Mouse (Mus musculus) intestine, embryonic 16.5 days (tissue): ENCODE results near the gene Fancf. TPM values are rescaled to one million over a fixed set of nuclear protein-coding genes. Genes with fewer than 3 reads are reported as not detected.

Experiments used
- ATAC-seq: fragments of 200-750 bp; cut with Nextera tagmentation; 2 replicates; pipeline ENCODE4 v1.8.0; 2017; ENCODE audit warnings: moderate TSS enrichment, moderate library complexity
- H3K27ac ChIP-seq: fragments of 300-500 bp; sonication (generic); 2 replicates; pipeline ENCODE4 v1.5.1; 2014; ENCODE audit warnings: mild to moderate bottlenecking, low read length
- H3K27me3 ChIP-seq: fragments of 300-500 bp; sonication (generic); replicated peaks from 2 replicates; pipeline ENCODE4 v1.6.1; 2014; ENCODE audit warnings: low read length, control low read depth, mixed read lengths; ENCODE audit not compliant: control insufficient read depth, insufficient read depth
- H3K36me3 ChIP-seq: fragments of 300-500 bp; sonication (generic); 2 replicates; pipeline ENCODE4 v1.6.1; 2014; ENCODE audit warnings: low read length, control low read depth; ENCODE audit not compliant: control insufficient read depth, insufficient read depth
- H3K4me1 ChIP-seq: fragments of 300-500 bp; sonication (generic); 2 replicates; pipeline ENCODE4 v1.6.1; 2014; ENCODE audit warnings: low read length, control low read depth, mixed read lengths; ENCODE audit not compliant: control insufficient read depth, insufficient read depth
- H3K4me2 ChIP-seq: fragments of 300-500 bp; sonication (generic); 2 replicates; pipeline ENCODE4 v1.6.1; 2014; ENCODE audit warnings: low read depth, low read length, control low read depth
- H3K4me3 ChIP-seq: fragments of 300-500 bp; sonication (generic); 2 replicates; pipeline ENCODE4 v1.5.1; 2014; ENCODE audit warnings: mild to moderate bottlenecking, low read length
- H3K9ac ChIP-seq: fragments of 300-500 bp; sonication (generic); 2 replicates; pipeline ENCODE4 v1.6.1; 2014; ENCODE audit warnings: low read depth, low read length
- H3K9me3 ChIP-seq: fragments of 300-500 bp; sonication (generic); 2 replicates; pipeline ENCODE4 v1.6.1; 2016; ENCODE audit warnings: low read length, control low read depth; ENCODE audit not compliant: control insufficient read depth
- WGBS: fragments of 180-500 bp; shearing (Covaris S2); extraction: QIAGEN DNeasy Blood & Tissue Kit; methylation state at CpG from one replicate; pipeline ENCODE4 v1.1.7; 2014; 5-methylcytosine and 5-hydroxymethylcytosine counted together
- polyA plus RNA-seq: library from polyadenylated mRNA; unstranded; fragments of >200 nt; fragmentation: Nextera tagmentation; extraction: Ambion mirVana; gene quantifications from 2 replicates; pipeline ENCODE4 v1.2.1, GENCODE M21; 2015

Fancf gene
- polyA plus RNA-seq, 1 experiment from 2014 or later = 1.4 TPM

DNA sequence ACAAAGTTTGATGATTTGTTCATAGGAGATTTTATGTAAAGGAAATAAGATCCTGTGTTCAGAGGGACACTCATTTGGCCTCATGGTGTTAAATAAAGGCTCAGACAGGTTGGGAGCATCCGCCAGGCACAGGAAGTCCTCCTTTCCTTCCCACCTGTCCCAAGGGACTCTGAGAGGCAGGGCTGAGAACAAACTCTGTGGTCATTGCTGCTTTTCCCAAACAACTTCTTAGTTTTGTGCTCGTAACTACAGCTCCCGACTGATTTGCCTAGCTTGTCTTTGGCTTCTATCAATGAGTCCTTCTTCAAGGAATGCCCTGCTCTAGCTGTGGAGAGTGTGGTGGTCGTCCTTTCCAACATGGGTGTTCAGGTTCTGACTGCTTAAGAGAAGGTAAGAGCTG, 18.1 kb upstream of the Fancf start:
- Histone ChIP-seq H3K9me3 (no peaks in the 10 kb centered on the region), H3K9ac (no peak overlapping the region), H3K4me3 (no peak overlapping the region), H3K27me3 (no peaks in the 10 kb centered on the region), H3K4me2 (no peak overlapping the region), H3K4me1 (0 out of 2 replicates have a peak, but pooled peaks cover 8% of the 10 kb centered on the region), H3K36me3 (no peaks in the 10 kb centered on the region), H3K27ac (no peak overlapping the region)
- WGBS = 82% methylated on average over 4 of the region's 4 CpGs
- ATAC-seq = no peak

DNA sequence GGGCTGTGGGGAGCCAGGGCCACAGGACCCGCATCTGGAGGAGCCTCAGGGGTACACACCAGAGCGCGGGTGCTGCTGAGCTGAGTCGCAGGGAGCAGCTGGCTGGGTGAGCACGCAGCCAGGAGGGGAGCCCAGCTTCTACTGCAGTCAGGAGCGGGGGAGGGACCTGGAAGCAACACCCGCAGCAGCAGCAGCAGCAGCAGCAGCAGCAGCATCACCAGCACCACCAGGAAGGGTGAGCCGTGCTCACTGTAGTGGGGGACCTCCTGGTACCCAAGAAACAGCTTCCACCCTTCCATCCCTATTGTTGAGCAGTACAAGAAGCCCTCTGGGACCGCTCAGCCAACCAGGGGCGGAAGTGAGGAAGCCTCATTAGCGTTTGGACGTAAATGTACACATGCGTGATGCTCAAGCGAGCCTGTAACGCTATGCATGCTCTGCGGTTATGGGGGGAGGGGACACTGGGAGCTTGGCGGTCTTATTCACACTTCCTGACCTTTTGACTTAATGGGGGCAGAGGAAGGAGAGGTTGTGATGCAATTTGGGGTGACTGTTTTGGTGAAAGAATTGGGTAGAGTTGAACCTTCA, 17.2 kb upstream of the Fancf start:
- peak overlapping the region; percentile 54 for H3K4me3 ChIP-seq
- peak; percentile 94 for ATAC-seq
- no peaks in the 10 kb centered on the region for H3K9me3 ChIP-seq
- H3K9ac ChIP-seq = peak overlapping the region; percentile 73
- H3K36me3 ChIP-seq = no peaks in the 10 kb centered on the region
- H3K27me3 ChIP-seq = no peaks in the 10 kb centered on the region
- 0 out of 2 replicates have a peak, but pooled peaks cover 8% of the 10 kb centered on the region for H3K4me1 ChIP-seq
- H3K27ac ChIP-seq = peak overlapping the region; percentile 85
- peak overlapping the region; percentile 90 for H3K4me2 ChIP-seq
- 4% methylated on average over 17 of the region's 17 CpGs for WGBS

DNA sequence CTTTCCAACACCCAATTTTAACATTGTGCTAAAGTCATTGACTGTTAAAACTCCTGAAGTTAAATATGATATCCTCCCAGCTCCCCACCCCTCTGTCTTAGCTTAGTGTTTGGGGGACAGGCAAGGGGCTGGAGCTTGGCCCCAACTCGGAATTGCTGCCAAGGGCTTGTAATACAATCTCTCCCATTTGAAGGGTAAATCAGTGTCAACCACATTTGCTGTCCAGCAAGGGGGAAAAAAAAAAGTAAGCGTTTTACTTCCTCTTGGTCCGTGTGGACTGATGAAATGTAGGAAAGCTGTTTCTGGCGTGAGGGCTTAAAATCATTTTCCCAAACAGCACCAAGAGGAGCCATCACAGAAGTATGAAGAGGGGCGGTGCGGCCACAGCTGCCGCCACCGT, 16.7 kb upstream of the Fancf start:
- H3K36me3 ChIP-seq = no peaks in the 10 kb centered on the region
- H3K9me3 ChIP-seq = no peaks in the 10 kb centered on the region
- peak overlapping the region; percentile 54 for H3K4me3 ChIP-seq
- H3K4me1 ChIP-seq = 0 out of 2 replicates have a peak, but pooled peaks cover 8% of the 10 kb centered on the region
- H3K9ac ChIP-seq = peak overlapping the region; percentile 73
- H3K27ac ChIP-seq = peak overlapping the region; percentile 85
- WGBS = 7% methylated on average over 8 of the region's 8 CpGs
- H3K27me3 ChIP-seq = no peaks in the 10 kb centered on the region
- ATAC-seq = no peak; the same call in 1 of the 2 replicates
- H3K4me2 ChIP-seq = peak overlapping the region; percentile 90

DNA sequence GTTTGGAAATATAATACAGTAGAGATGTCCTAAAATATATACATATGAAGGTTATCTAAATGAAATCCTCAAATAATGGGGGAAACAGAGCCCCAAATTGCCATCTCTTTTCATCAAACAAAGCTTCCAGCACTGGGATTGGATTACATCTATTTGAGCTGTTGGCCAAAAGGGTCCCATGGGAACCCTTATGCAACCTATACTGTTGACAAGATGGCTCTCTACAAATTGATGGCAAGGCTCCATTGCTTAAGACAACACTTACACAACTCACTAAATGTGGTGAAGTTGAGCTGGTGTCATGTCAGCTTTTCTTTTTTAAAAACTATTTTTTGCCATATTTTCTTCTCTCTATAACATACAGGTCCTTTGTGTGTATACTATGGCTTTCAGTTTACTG, 14.2 kb upstream of the Fancf start:
- no peak overlapping the region for H3K9ac ChIP-seq
- no peak overlapping the region for H3K4me2 ChIP-seq
- no peak for ATAC-seq
- H3K27ac ChIP-seq = no peak overlapping the region
- no peaks in the 10 kb centered on the region for H3K9me3 ChIP-seq
- H3K27me3 ChIP-seq = no peaks in the 10 kb centered on the region
- H3K4me1 ChIP-seq = 0 out of 2 replicates have a peak, but pooled peaks cover 8% of the 10 kb centered on the region
- no peaks in the 10 kb centered on the region for H3K36me3 ChIP-seq
- H3K4me3 ChIP-seq = no peak overlapping the region

DNA sequence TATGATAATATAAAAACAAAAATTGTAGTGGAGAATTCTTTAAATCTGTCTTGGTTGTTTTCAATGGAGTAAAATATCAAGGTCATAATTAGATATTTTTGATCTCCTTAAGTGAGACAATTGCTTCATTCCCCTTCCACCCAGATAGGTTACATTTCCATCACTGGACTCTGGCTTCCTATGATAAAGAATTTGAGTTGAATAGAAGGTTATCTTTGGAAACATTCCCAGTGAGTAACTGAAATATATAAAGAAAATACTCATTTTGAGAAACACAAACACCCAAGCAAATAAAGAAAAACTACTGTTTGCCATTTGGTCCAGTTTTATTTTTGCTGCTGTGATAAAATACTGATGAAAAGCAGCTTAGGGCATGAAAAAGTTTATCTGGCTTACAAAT, 10.5 kb upstream of the Fancf start:
- Histone ChIP-seq H3K4me1 (no peaks in the 10 kb centered on the region), H3K4me2 (no peak overlapping the region), H3K9ac (no peak overlapping the region), H3K4me3 (no peak overlapping the region), H3K36me3 (no peaks in the 10 kb centered on the region), H3K9me3 (no peaks in the 10 kb centered on the region), H3K27me3 (no peaks in the 10 kb centered on the region), H3K27ac (no peak overlapping the region)
- no peak for ATAC-seq

DNA sequence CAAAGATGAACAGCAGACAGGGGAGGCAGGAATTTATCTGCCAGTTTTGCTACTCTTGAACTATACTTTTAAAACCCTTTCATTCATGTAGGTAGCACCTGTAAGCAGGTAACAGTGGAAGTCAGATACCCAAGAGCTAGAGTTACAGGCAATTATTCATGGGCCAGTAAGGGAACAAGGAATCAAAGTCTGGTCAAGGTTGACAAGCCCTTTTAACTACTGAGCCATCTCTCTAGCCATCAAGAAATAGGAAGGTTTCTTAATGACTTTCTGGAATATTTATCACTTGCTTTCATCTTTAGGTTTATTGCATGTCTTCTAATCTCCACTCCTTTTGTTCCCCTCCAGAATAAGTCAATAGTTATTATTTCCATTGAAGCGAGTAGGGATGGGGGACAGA, 10.0 kb upstream of the Fancf start:
- Histone ChIP-seq H3K27ac (no peak overlapping the region), H3K36me3 (no peaks in the 10 kb centered on the region), H3K9ac (no peak overlapping the region), H3K4me3 (no peak overlapping the region), H3K4me1 (no peaks in the 10 kb centered on the region), H3K4me2 (no peak overlapping the region), H3K27me3 (no peaks in the 10 kb centered on the region), H3K9me3 (no peaks in the 10 kb centered on the region)
- 75% methylated on average over 1 of the region's 1 CpGs for WGBS
- ATAC-seq = no peak

DNA sequence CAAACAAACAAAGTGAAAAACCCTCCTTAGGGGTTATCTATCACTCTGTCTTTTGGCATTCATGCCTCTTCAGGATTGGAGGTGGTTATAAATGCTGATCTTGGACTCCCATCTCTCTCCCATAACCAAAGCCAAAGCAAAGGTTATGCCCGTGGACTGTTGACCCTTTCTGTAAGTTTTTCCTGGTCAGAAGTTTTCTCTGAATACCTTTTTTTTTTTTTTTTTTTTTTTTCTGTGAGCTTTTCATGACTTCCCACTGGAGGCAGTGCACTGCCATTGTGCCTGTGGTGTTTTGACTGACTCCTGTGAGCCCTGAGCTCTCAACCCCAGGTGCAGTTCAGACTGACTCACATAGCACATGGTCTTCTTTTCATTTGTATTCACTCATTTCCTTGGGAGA, 5.9 kb upstream of the Fancf start:
- H3K9me3 ChIP-seq = no peaks in the 10 kb centered on the region
- H3K4me1 ChIP-seq = peaks cover 2% of the 10 kb centered on the region
- ATAC-seq = no peak
- H3K4me3 ChIP-seq = no peak overlapping the region
- H3K27ac ChIP-seq = no peak overlapping the region
- WGBS = 79% methylated on average over 1 of the region's 1 CpGs
- H3K27me3 ChIP-seq = no peaks in the 10 kb centered on the region
- no peaks in the 10 kb centered on the region for H3K36me3 ChIP-seq
- no peak overlapping the region for H3K9ac ChIP-seq
- H3K4me2 ChIP-seq = no peak overlapping the region

DNA sequence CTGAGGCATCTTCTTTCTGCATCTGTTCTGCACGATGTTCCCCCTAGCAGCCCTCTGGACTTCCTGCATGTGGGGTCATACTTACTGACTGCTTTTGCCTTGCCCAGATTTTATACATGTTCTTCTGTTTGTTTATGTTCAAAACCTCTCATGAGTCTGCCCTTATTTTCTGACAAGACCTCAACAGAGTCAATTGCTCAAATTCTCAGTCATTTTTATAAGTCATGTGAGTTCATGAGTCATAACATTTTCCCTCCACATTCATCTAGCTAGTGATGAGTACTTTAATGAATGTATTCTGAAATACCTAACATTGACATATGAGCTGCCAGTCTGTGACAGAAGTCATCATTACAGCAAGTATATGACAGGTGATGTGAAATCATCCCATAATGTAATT, 3.3 kb upstream of the Fancf start:
- peaks cover 8% of the 10 kb centered on the region for H3K4me1 ChIP-seq
- ATAC-seq = no peak
- no peak overlapping the region for H3K27ac ChIP-seq
- H3K36me3 ChIP-seq = no peaks in the 10 kb centered on the region
- 47% methylated on average over 1 of the region's 1 CpGs for WGBS
- no peak overlapping the region for H3K4me2 ChIP-seq
- H3K9me3 ChIP-seq = no peaks in the 10 kb centered on the region
- no peak overlapping the region for H3K4me3 ChIP-seq
- H3K9ac ChIP-seq = no peak overlapping the region
- H3K27me3 ChIP-seq = no peaks in the 10 kb centered on the region

DNA sequence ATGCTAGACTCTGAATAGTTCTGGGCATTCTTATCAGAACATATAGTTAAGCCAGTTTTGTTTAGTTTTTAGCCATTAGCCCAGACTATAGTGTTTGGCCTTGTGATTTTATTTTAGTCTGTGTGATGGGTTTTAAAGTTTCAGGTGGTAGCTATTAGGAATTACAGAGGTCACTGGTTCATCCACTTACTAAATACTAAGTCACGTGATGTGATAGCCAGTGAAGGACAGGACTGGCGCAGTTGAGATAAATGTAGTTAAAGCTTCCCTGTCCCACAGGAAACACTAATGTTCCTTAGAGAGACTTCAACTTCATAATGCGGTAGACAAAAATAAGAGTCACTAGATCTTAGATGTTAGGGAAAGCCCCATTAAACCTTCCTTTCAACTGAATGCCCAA, 775 bp upstream of the Fancf start:
- H3K4me3 ChIP-seq = peak overlapping the region; percentile 79
- peaks cover 8% of the 10 kb centered on the region for H3K4me1 ChIP-seq
- H3K27me3 ChIP-seq = no peaks in the 10 kb centered on the region
- no peaks in the 10 kb centered on the region for H3K9me3 ChIP-seq
- H3K4me2 ChIP-seq = peak overlapping the region; percentile 81
- no peak for ATAC-seq
- peak overlapping the region; percentile 89 for H3K9ac ChIP-seq
- WGBS = 61% methylated on average over 3 of the region's 3 CpGs
- H3K36me3 ChIP-seq = no peaks in the 10 kb centered on the region
- H3K27ac ChIP-seq = peak overlapping the region; percentile 97
